Mouse (Mus musculus) B cell, adult 2 months (primary cell): ENCODE data around the gene Trpv5.
A peak's percentile ranks its signal among the peaks of the same experiment; 100 is the strongest.

Experiments used
- DNase-seq, 2 experiments: peaks; one replicate each; pipeline ENCODE4 v3.0.0; 2022

The Trpv5 gene

GRCm38 (mm10) chr6:41680669-41681068 lies at the start of gene Trpv5:
Gene Trpv5, minus strand, starts transcription at chr6:41680769.
- no peak for DNase-seq

- DNase-seq: peak in 1 of 2 experiments; percentile 7
Measured at GRCm38 (mm10) chr6:41727989-41728609, 47.5 kb upstream of the Trpv5 start.

- DNase-seq: no peak
Measured at GRCm38 (mm10) chr6:41721430-41721829, 40.9 kb upstream of the Trpv5 start.

GRCm38 (mm10) chr6:41710281-41710680 lies 29.7 kb upstream of the Trpv5 start:
- no peak for DNase-seq

GRCm38 (mm10) chr6:41706275-41706674 lies 25.7 kb upstream of the Trpv5 start:
- DNase-seq: no peak

GRCm38 (mm10) chr6:41704123-41704522 lies 23.6 kb upstream of the Trpv5 start, which contains the start of gene Kel:
Gene Kel, minus strand, starts transcription at chr6:41704339.
- no peak for DNase-seq

- DNase-seq: peak in 1 of 2 experiments; percentile 8
Measured at GRCm38 (mm10) chr6:41702928-41703327, 22.4 kb upstream of the Trpv5 start.

- no peak for DNase-seq
Measured at GRCm38 (mm10) chr6:41701245-41701644, 20.7 kb upstream of the Trpv5 start.

- no peak for DNase-seq
Measured at GRCm38 (mm10) chr6:41694407-41694806, 13.8 kb upstream of the Trpv5 start.

GRCm38 (mm10) chr6:41692200-41692599 lies 11.6 kb upstream of the Trpv5 start:
- no peak for DNase-seq

GRCm38 (mm10) chr6:41685596-41685995 lies 5.0 kb upstream of the Trpv5 start:
- DNase-seq: no peak

GRCm38 (mm10) chr6:41684911-41685310 lies 4.3 kb upstream of the Trpv5 start:
- no peak for DNase-seq

GRCm38 (mm10) chr6:41684131-41684530 lies 3.6 kb upstream of the Trpv5 start, which contains the start of gene Llcfc1:
Gene Llcfc1, plus strand, starts transcription at chr6:41684431.
- DNase-seq: no peak

GRCm38 (mm10) chr6:41681656-41682055 lies 1.1 kb upstream of the Trpv5 start:
- DNase-seq: no peak

- DNase-seq: no peak
Measured at GRCm38 (mm10) chr6:41676530-41676929, 4.0 kb downstream of the Trpv5 start.

- no peak for DNase-seq
Measured at GRCm38 (mm10) chr6:41662320-41662719, 18.2 kb downstream of the Trpv5 start.

- DNase-seq: no peak
Measured at GRCm38 (mm10) chr6:41658487-41658886, 22.1 kb downstream of the Trpv5 start.

- no peak for DNase-seq
Measured at GRCm38 (mm10) chr6:41654648-41655047, 25.9 kb downstream of the Trpv5 start.

- DNase-seq: no peak
Measured at GRCm38 (mm10) chr6:41653173-41653572, 27.4 kb downstream of the Trpv5 start.

- no peak for DNase-seq
Measured at GRCm38 (mm10) chr6:41646672-41647071, 33.9 kb downstream of the Trpv5 start.

GRCm38 (mm10) chr6:41646220-41646619 lies 34.3 kb downstream of the Trpv5 start:
- no peak for DNase-seq

GRCm38 (mm10) chr6:41643227-41643626 lies 37.3 kb downstream of the Trpv5 start:
- no peak for DNase-seq

GRCm38 (mm10) chr6:41642765-41643164 lies 37.8 kb downstream of the Trpv5 start:
- no peak for DNase-seq

GRCm38 (mm10) chr6:41641173-41641866 lies 39.2 kb downstream of the Trpv5 start:
- no peak for DNase-seq
